Mouse (Mus musculus) right cerebral cortex, adult 18-20 months (tissue): ENCODE data around the gene C2cd5.

Experiments used
- DNase-seq: peaks from one replicate; pipeline ENCODE4 v3.0.0; 2022; ENCODE audit warnings: mixed read lengths

The C2cd5 gene

GRCm38 (mm10) chr6:142977221-142977620, 122.7 kb downstream of the C2cd5 start:
- DNase-seq, result no peak

- DNase-seq, result no peak
Measured at GRCm38 (mm10) chr6:142973289-142973688, 126.7 kb downstream of the C2cd5 start.

GRCm38 (mm10) chr6:142972205-142972604, 127.7 kb downstream of the C2cd5 start:
- DNase-seq, result no peak

- DNase-seq, result no peak
Measured at GRCm38 (mm10) chr6:142967407-142967806, 132.5 kb downstream of the C2cd5 start.

- DNase-seq, result peak; percentile 90
Measured at GRCm38 (mm10) chr6:142964531-142965385, 135.2 kb downstream of the C2cd5 start.

- DNase-seq, result peak; percentile 70
Measured at GRCm38 (mm10) chr6:142964076-142964530, 135.8 kb downstream of the C2cd5 start, which contains the start of gene St8sia1. Gene St8sia1, minus strand, starts transcription at chr6:142964452.

- DNase-seq, result no peak
Measured at GRCm38 (mm10) chr6:142963480-142964075, 136.4 kb downstream of the C2cd5 start.

GRCm38 (mm10) chr6:142962881-142963280, 137.1 kb downstream of the C2cd5 start:
- DNase-seq, result no peak

- no peak for DNase-seq
Measured at GRCm38 (mm10) chr6:142962476-142962875, 137.5 kb downstream of the C2cd5 start.

- DNase-seq, result no peak
Measured at GRCm38 (mm10) chr6:142961721-142962455, 138.1 kb downstream of the C2cd5 start.
